Mouse (Mus musculus) heart, postnatal 0 days (tissue): Measurements from ENCODE around the gene Ptrhd1.

Source experiments
- CTCF ChIP-seq: IDR thresholded peaks from 2 replicates; pipeline ENCODE4 v1.5.1; 2016; ENCODE audit warnings: antibody characterized with exemption, control low read depth, low read depth
- EP300 ChIP-seq: IDR thresholded peaks from 2 replicates; pipeline ENCODE4 v1.6.1; 2016; ENCODE audit warnings: antibody characterized with exemption, low read depth

DNA sequence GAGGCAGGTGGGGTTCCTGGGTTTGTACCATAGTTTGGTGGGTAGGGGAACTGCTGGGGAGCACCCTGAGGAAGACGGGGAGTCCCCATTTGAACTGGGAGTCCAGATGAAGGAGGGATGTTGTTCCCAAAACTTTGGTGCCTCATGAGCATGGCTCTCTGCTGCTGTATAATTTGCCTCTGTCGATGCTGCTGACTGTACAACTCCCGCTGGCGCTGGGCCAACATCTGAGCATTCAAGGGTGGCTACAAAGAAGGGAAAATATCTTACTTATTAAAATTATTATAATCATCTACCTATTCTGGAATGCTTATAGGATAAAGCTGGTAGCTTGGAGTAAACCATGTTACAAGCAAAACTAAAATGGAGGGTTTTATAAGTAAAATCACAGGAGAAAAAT, 33.9 kb downstream of the Ptrhd1 start:
- TF ChIP-seq CTCF = no peak
- no peak for TF ChIP-seq EP300
